Mouse (Mus musculus): ENCODE measurements around the gene Ldb1. TPM values are rescaled to one million over a fixed set of nuclear protein-coding genes. Genes with fewer than 3 reads are reported as not detected.
"Not testable (repeated sequence)": the region's sequence is repeated elsewhere in the genome, so short reads cannot be mapped to it uniquely, and the experiment has no call there.

The Ldb1 gene
- polyA plus RNA-seq, 1 experiment: 65.3 TPM

GRCm38 (mm10) chr19:45993981-45994737 is 50.9 kb downstream of the Ldb1 start:
- no peak for DNase-seq (ENCODE audit: low read depth, low spot score)
- 79% methylated on average over 13 of the region's 13 CpGs for WGBS

DNA sequence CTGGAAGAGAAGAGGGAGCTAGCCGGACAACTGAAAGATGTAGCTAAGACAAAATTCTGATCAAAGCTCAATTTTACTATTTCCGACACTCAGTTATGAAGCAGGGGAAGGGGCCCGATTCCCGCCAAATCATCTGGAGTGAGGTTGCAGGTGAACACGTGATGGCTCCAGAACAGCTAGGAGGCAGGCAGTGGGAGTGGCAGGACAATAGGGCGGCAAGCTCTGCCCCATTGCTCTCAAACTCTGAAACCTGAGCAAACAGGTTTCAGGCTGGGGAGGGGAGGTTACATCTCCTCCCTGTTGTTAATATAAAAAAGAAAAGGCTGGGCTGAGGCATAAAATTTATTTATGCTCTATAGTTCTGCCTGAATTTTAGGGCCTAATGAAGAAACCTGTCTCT is 51.6 kb downstream of the Ldb1 start:
- not testable (repeated sequence) for DNase-seq (ENCODE audit: low read depth, low spot score)
- 40% methylated on average over 6 of the region's 6 CpGs for WGBS

DNA sequence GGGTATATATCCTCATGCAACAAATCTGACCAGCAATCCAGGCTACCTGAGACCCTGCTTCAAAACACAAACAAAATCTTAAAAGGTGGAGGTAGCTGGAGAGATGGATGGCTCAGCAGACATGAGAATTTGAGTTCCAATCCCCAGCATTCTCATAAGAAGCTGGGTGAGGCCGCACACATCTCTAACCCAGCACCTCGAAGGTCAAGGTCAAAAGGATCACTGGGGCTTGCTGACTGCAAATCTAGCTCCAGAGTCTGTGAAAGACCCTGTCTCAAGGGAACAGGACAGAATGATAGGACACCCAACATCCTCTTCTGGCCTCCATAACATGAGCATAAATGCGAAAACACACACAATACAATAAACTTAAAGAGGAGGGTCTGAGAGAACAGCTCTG is 53.8 kb downstream of the Ldb1 start:
- no peak for DNase-seq (ENCODE audit: low read depth, low spot score)
- WGBS: 90% methylated on average over 3 of the region's 3 CpGs

- WGBS: 87% methylated on average over 3 of the region's 3 CpGs
These were observed 56.8 kb downstream of the Ldb1 start for GRCm38 (mm10) chr19:45988238-45988637.

GRCm38 (mm10) chr19:45984379-45984778 is 60.6 kb downstream of the Ldb1 start:
- no peak for DNase-seq (ENCODE audit: low read depth, low spot score)

More at GRCm38 (mm10) chr19:45988238-45988637, 56.8 kb downstream of the Ldb1 start:
- DNase-seq (ENCODE audit: low read depth, low spot score): no peak

Other genes with a start within 250 kb of the Ldb1 start
- 11.2 and 12.6 TPM in 2 replicates for gene Kcnip2, start 229.2 kb downstream of the Ldb1 start, polyA plus RNA-seq (2012; rRNA removed)
- gene Armh3, start 46.7 kb downstream of the Ldb1 start, polyA plus RNA-seq (2012; rRNA removed): 10.3 and 11.5 TPM in 2 replicates
- gene Hps6, start 41.7 kb downstream of the Ldb1 start, polyA plus RNA-seq (2012; rRNA removed): 3.9 and 4.3 TPM in 2 replicates
- gene Pprc1, start 328 bp downstream of the Ldb1 start, polyA plus RNA-seq (2012; rRNA removed): 14.9 and 21.6 TPM in 2 replicates
- gene Nolc1, start 30.6 kb upstream of the Ldb1 start, polyA plus RNA-seq (2012; rRNA removed): 10.1 and 13.7 TPM in 2 replicates
- gene Elovl3, start 86.7 kb upstream of the Ldb1 start, polyA plus RNA-seq (2012; rRNA removed): not detected in 2 replicates
- gene Pitx3, start 103.1 kb upstream of the Ldb1 start, polyA plus RNA-seq (2012; rRNA removed): not detected in 2 replicates
- 67.8 and 92.2 TPM in 2 replicates for gene Gbf1, start 107.3 kb upstream of the Ldb1 start, polyA plus RNA-seq (2012; rRNA removed)

Measured in large intestine, adult 2 months (tissue).